Mouse (Mus musculus) kidney, adult 2 months (tissue): ENCODE data around the gene Slc22a3.

Experiments
- CTCF ChIP-seq: fragments of 200-500 bp; conservative IDR thresholded peaks from 2 replicates; pipeline ENCODE4 v1.5.1; 2011; ENCODE audit warnings: low read depth, mild to moderate bottlenecking, control low read depth, low read length, moderate library complexity, mixed read lengths; ENCODE audit not compliant: insufficient read depth, insufficient read length
- POLR2A ChIP-seq: fragments of 200-500 bp; IDR thresholded peaks from one replicate; pipeline ENCODE4 v1.6.1; 2011; ENCODE audit warnings: low read depth, low read length, control low read depth

- TF ChIP-seq POLR2A (no peak), CTCF (no peak)
Measured at GRCm38 (mm10) chr17:12519089-12519488, 11.6 kb upstream of the Slc22a3 start.
